Mouse (Mus musculus): ENCODE data around the gene Gm10272.

GRCm38 (mm10) chr10:77709831-77710230, 3.4 kb downstream of the Gm10272 start:
- TF ChIP-seq POLR2A (IDR thresholded peaks at IDR 0.05; ENCODE audit: insufficient read depth, low read depth, low read length) (no peak), CTCF (IDR thresholded peaks at IDR 0.05) (peak; percentile 32), EP300 (IDR thresholded peaks at IDR 0.05; ENCODE audit: insufficient read depth, low read depth, low read length) (no peak)
